Mouse (Mus musculus): Measurements from ENCODE around the gene Med16. TPM values are rescaled to one million over a fixed set of nuclear protein-coding genes. Genes with fewer than 3 reads are reported as not detected.

Med16 gene
- total and polyA plus RNA-seq, 3 experiments: 10.2 to 22.8 (median 12.1) TPM

- Histone ChIP-seq H3K27ac (ENCODE audit: insufficient read depth, low read depth) (no peak within 1 kb of the TSS), H3K9ac (ENCODE audit: insufficient read depth, low read depth) (no peak within 1 kb of the TSS), H3K9me3 (replicated peaks; ENCODE audit: low read length) (no peaks in the 10 kb centered on the region), H3K27me3 (replicated peaks) (peaks cover 16% of the 10 kb centered on the region), H3K4me2 (ENCODE audit: insufficient read depth, low read depth, poor library complexity, severe bottlenecking) (no peak within 1 kb of the TSS), H3K4me3 (replicated peaks in 1 of 3; ENCODE audit: low read depth in 2 of 3, low read length in 2 of 3, poor library complexity in 1 of 3) (no peak within 1 kb of the TSS), H3K4me1 (ENCODE audit: control insufficient read depth in 1 of 2, insufficient read depth in 2 of 2) (peaks cover 0 to 24% of the 10 kb centered on the region in 2 experiments; a peak in 3 of 4 replicates), H3K36me3 (replicated peaks in 1 of 2; ENCODE audit: control insufficient read depth in 1 of 2, insufficient read depth in 1 of 2, low read length in 1 of 2) (peaks cover 7 to 19% of the 10 kb centered on the region in 2 experiments), H3K79me2 (replicated peaks; ENCODE audit: control insufficient read depth, extremely low read depth, insufficient read depth, poor library complexity, severe bottlenecking) (no peaks in the 10 kb centered on the region)
- in situ Hi-C loops (cut with MboI; ENCODE audit: low pct_ligation_motif_present, low pct_unique_long_range_greater_than_20kb, low sequenced_read_pairs): loop anchor here (5.0 kb wide), 1 partner anchor 37 kb away; the partner anchor contains the start of gene Arid3a
- dilution Hi-C loops (cut with MboI; ENCODE audit: extremely low pct_ligation_motif_present, extremely low pct_unique_long_range_greater_than_20kb, low sequenced_read_pairs): no loop called here
- TF ChIP-seq TCF12 (IDR thresholded peaks at IDR 0.05; ENCODE audit: low read depth, low read length) (no peak), BHLHE40 (IDR thresholded peaks at IDR 0.05; ENCODE audit: low read depth, low read length) (no peak), CHD1 (IDR thresholded peaks at IDR 0.05; ENCODE audit: low read depth, low read length) (no peak), ZC3H11A (IDR thresholded peaks at IDR 0.05; ENCODE audit: low read depth, low read length) (no peak), SIN3A (IDR thresholded peaks at IDR 0.05; ENCODE audit: low read length) (no peak), POLR2AphosphoS2 (IDR thresholded peaks at IDR 0.05; ENCODE audit: low read depth, low read length) (no peak), UBTF (IDR thresholded peaks at IDR 0.05; ENCODE audit: low read depth, low read length) (no peak), IRF4 (IDR thresholded peaks at IDR 0.05; ENCODE audit: low read depth, low read length) (no peak)
- no peak for DNase-seq (ENCODE audit: extremely low read depth)
Observed at GRCm38 (mm10) chr10:79890670-79891069, 18.1 kb downstream of the Med16 start, which contains the start of gene Cfd. Gene Cfd (plus strand): TSS chr10:79890853.

- in situ Hi-C loops (cut with MboI; ENCODE audit: low pct_ligation_motif_present, low pct_unique_long_range_greater_than_20kb, low sequenced_read_pairs): no loop called here
- no peaks in the 10 kb centered on the region for H3K9me3 ChIP-seq (replicated peaks; ENCODE audit: low read length)
- TF ChIP-seq MAZ (IDR thresholded peaks at IDR 0.05; ENCODE audit: low read depth, low read length) (no peak), SIN3A (IDR thresholded peaks at IDR 0.05; ENCODE audit: low read length) (no peak), USF2 (conservative IDR thresholded peaks at IDR 0.05; ENCODE audit: low read depth, low read length) (no peak), RAD21 (IDR thresholded peaks at IDR 0.05; ENCODE audit: low read depth, low read length) (no peak), UBTF (IDR thresholded peaks at IDR 0.05; ENCODE audit: low read depth, low read length) (no peak), ZMIZ1 (IDR thresholded peaks at IDR 0.05; ENCODE audit: low read depth, low read length) (no peak), GABPA (IDR thresholded peaks at IDR 0.05; ENCODE audit: insufficient replicate concordance, low read depth, low read length) (no peak), CHD2 (IDR thresholded peaks at IDR 0.05; ENCODE audit: low read length) (no peak), IRF4 (IDR thresholded peaks at IDR 0.05; ENCODE audit: low read depth, low read length) (no peak), ETS1 (conservative IDR thresholded peaks at IDR 0.05; ENCODE audit: low read depth, low read length) (no peak), E2F4 (IDR thresholded peaks at IDR 0.05; ENCODE audit: insufficient replicate concordance, low read depth, low read length) (no peak)
Observed at GRCm38 (mm10) chr10:79889386-79889785, 19.3 kb downstream of the Med16 start.

More at GRCm38 (mm10) chr10:79889386-79889785, 19.3 kb downstream of the Med16 start:
- dilution Hi-C loops (cut with MboI; ENCODE audit: extremely low pct_ligation_motif_present, extremely low pct_unique_long_range_greater_than_20kb, low sequenced_read_pairs): no loop called here
- Histone ChIP-seq H3K4me2 (ENCODE audit: insufficient read depth, low read depth, poor library complexity, severe bottlenecking) (no peak overlapping the region), H3K4me1 (ENCODE audit: control insufficient read depth in 1 of 2, insufficient read depth in 2 of 2) (peaks cover 0 to 16% of the 10 kb centered on the region in 2 experiments; a peak in 3 of 4 replicates), H3K9ac (ENCODE audit: insufficient read depth, low read depth) (no peak overlapping the region), H3K36me3 (replicated peaks in 1 of 2; ENCODE audit: control insufficient read depth in 1 of 2, insufficient read depth in 1 of 2, low read length in 1 of 2) (peaks cover 0 to 10% of the 10 kb centered on the region in 2 experiments), H3K4me3 (replicated peaks in 1 of 3; ENCODE audit: low read depth in 2 of 3, low read length in 2 of 3, poor library complexity in 1 of 3) (no peak overlapping the region), H3K27ac (ENCODE audit: insufficient read depth, low read depth) (no peak overlapping the region), H3K27me3 (replicated peaks) (peaks cover 16% of the 10 kb centered on the region), H3K79me2 (replicated peaks; ENCODE audit: control insufficient read depth, extremely low read depth, insufficient read depth, poor library complexity, severe bottlenecking) (no peaks in the 10 kb centered on the region)
- no peak for DNase-seq (ENCODE audit: extremely low read depth)
